Mouse (Mus musculus) small intestine, adult 10 weeks (tissue): ENCODE data around the gene Rnf7. TPM values are rescaled to one million over a fixed set of nuclear protein-coding genes. Genes with fewer than 3 reads are reported as not detected.

Experiments
- polyA plus RNA-seq: library from polyadenylated mRNA; stranded (reverse); fragments of 350-450 nt; fragmentation: Illumina TruSeq; extraction: RNeasy Lipid Tissue Mini Kit (QIAGEN cat#74804); gene quantifications from one replicate; pipeline ENCODE4 v1.2.3, GENCODE M21; 2014; ENCODE audit warnings: low replicate concordance

Rnf7 gene
- 106 TPM for polyA plus RNA-seq

GRCm38 (mm10) chr9:96478071-96478888 lies at the start of gene Rnf7:
TSS of gene Rnf7 (minus strand) at chr9:96478675.

DNA sequence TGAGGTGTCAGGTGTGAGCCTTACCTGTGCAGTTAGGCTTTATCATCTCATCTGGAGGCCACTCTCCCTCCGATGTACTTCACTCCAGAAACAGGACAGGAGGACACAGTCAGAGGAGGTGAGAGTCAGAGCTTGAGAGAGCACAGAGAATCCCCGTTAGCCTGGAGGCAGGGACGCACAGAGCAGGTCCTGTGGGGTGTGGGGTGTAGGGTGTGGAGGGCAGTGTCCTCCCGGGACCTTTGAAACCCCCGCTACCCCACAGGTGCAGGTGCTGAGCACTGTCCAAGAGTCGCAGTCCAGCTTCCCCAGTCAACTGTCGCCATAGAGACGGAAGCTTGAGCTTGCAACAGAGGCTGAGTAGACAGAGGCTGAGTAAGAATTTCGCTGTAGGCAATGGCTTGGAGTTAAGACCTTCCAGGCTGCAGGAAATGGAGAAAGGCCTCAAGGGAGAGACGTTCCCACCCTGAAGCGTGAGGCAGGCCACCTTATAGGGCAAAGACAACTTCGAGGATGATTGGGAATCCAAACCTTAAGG lies 46.6 kb upstream of the Rnf7 start, which contains the start of gene Gm28729:
TSS of gene Gm28729 (minus strand) at position 293 of the 535 bp plus-strand sequence.

Other genes with a start within 250 kb of the Rnf7 start
- 99.6 TPM for gene Atp1b3, start 114.2 kb downstream of the Rnf7 start, polyA plus RNA-seq
- gene Gm28729, start 46.6 kb upstream of the Rnf7 start, polyA plus RNA-seq = not detected
- 43.9 TPM for gene Rasa2, start 152.9 kb upstream of the Rnf7 start, polyA plus RNA-seq